Mouse (Mus musculus) embryonic facial prominence, embryonic 11.5 days (tissue): Measurements from ENCODE around the gene Gzmf. TPM values are rescaled to one million over a fixed set of nuclear protein-coding genes. Genes with fewer than 3 reads are reported as not detected.
A peak's percentile ranks its signal among the peaks of the same experiment; 100 is the strongest.
"Not testable (repeated sequence)": the region's sequence is repeated elsewhere in the genome, so short reads cannot be mapped to it uniquely, and the experiment has no call there.

Experiments
- ATAC-seq: fragments of 200-750 bp; cut with Nextera tagmentation; replicated peaks from 2 replicates; pipeline ENCODE4 v1.8.0; 2017; ENCODE audit warnings: low read depth; ENCODE audit not compliant: insufficient number of reproducible peaks, low FRiP score, low TSS enrichment
- DNase-seq: peaks from one replicate; pipeline ENCODE4 v3.0.0-alpha.2; 2015; ENCODE audit warnings: low spot score
- H3K27ac ChIP-seq: fragments of 300-500 bp; sonication (generic); replicated peaks from 2 replicates; pipeline ENCODE4 v1.5.1; 2014; ENCODE audit warnings: mild to moderate bottlenecking, low read depth, low read length, control low read depth
- H3K27me3 ChIP-seq: fragments of 300-500 bp; sonication (generic); 2 replicates; pipeline ENCODE4 v1.6.1; 2014; ENCODE audit warnings: mild to moderate bottlenecking, low read length, moderate library complexity, mixed read lengths; ENCODE audit not compliant: control insufficient read depth, insufficient read depth
- H3K36me3 ChIP-seq: fragments of 300-500 bp; sonication (generic); replicated peaks from 2 replicates; pipeline ENCODE4 v1.6.1; 2014; ENCODE audit warnings: low read depth, mild to moderate bottlenecking, low read length, moderate library complexity, mixed read lengths; ENCODE audit not compliant: control insufficient read depth, insufficient read depth
- H3K4me1 ChIP-seq: fragments of 300-500 bp; sonication (generic); 2 replicates; pipeline ENCODE4 v1.6.1; 2014; ENCODE audit warnings: low read length, mixed read lengths; ENCODE audit not compliant: control insufficient read depth, insufficient read depth
- H3K4me2 ChIP-seq: fragments of 300-500 bp; sonication (generic); 2 replicates; pipeline ENCODE4 v1.6.1; 2014; ENCODE audit warnings: low read depth, mild to moderate bottlenecking, control low read depth, low read length, moderate library complexity
- H3K4me3 ChIP-seq: fragments of 300-500 bp; sonication (generic); 2 replicates; pipeline ENCODE4 v1.5.1; 2014; ENCODE audit warnings: low read depth, low read length, control low read depth
- H3K9ac ChIP-seq: fragments of 300-500 bp; sonication (generic); replicated peaks from 2 replicates; pipeline ENCODE4 v1.6.1; 2014; ENCODE audit warnings: mild to moderate bottlenecking, control low read depth, low read length
- H3K9me3 ChIP-seq: fragments of 300-500 bp; sonication (generic); replicated peaks from 2 replicates; pipeline ENCODE4 v1.6.1; 2016; ENCODE audit warnings: mild to moderate bottlenecking, low read length, inconsistent platforms, mixed read lengths; ENCODE audit not compliant: control insufficient read depth
- WGBS: fragments of 180-500 bp; shearing (Covaris S2); extraction: QIAGEN DNeasy Blood & Tissue Kit; methylation state at CpG from one replicate; pipeline ENCODE4 v1.1.7; 2014; 5-methylcytosine and 5-hydroxymethylcytosine counted together
- polyA plus RNA-seq: library from polyadenylated mRNA; unstranded; fragments of >200 nt; fragmentation: Nextera tagmentation; extraction: Ambion mirVana; gene quantifications from 2 replicates; pipeline ENCODE4 v1.2.1, GENCODE M21; 2014

Gene Gzmf
- polyA plus RNA-seq, result not detected in 2 replicates

- H3K4me3 ChIP-seq, result no peak within 1 kb of the TSS
- WGBS, result 91% methylated on average over 4 of the region's 4 CpGs
- no peaks in the 10 kb centered on the region for H3K36me3 ChIP-seq
- no peak within 1 kb of the TSS for H3K4me2 ChIP-seq
- H3K9ac ChIP-seq, result no peak within 1 kb of the TSS
- H3K9me3 ChIP-seq, result no peaks in the 10 kb centered on the region
- H3K27ac ChIP-seq, result no peak within 1 kb of the TSS
- no peaks in the 10 kb centered on the region for H3K4me1 ChIP-seq
- no peaks in the 10 kb centered on the region for H3K27me3 ChIP-seq
- ATAC-seq (no peak), DNase-seq (no peak)
These were observed at the start of gene Gzmf for GRCm38 (mm10) chr14:56211317-56211716. TSS of gene Gzmf (minus strand) at chr14:56211417.

GRCm38 (mm10) chr14:56240409-56240808 is 29.2 kb upstream of the Gzmf start:
- Histone ChIP-seq H3K9me3 (no peaks in the 10 kb centered on the region), H3K4me3 (no peak overlapping the region), H3K4me1 (no peaks in the 10 kb centered on the region), H3K36me3 (no peaks in the 10 kb centered on the region), H3K27ac (no peak overlapping the region), H3K4me2 (no peak overlapping the region), H3K27me3 (no peaks in the 10 kb centered on the region), H3K9ac (no peak overlapping the region)
- ATAC-seq, result no peak
- DNase-seq, result no peak

GRCm38 (mm10) chr14:56234556-56234955 is 23.3 kb upstream of the Gzmf start, which contains the start of gene Gzmc:
TSS of gene Gzmc (minus strand) at chr14:56234656.
- Histone ChIP-seq H3K4me3 (no peak within 1 kb of the TSS), H3K36me3 (no peaks in the 10 kb centered on the region), H3K9ac (no peak within 1 kb of the TSS), H3K4me1 (no peaks in the 10 kb centered on the region), H3K27me3 (no peaks in the 10 kb centered on the region), H3K9me3 (no peaks in the 10 kb centered on the region), H3K27ac (no peak within 1 kb of the TSS), H3K4me2 (no peak within 1 kb of the TSS)
- no peak for DNase-seq
- 85% methylated on average over 2 of the region's 2 CpGs for WGBS
- ATAC-seq, result no peak

- H3K27ac ChIP-seq, result no peak overlapping the region
- no peak overlapping the region for H3K4me3 ChIP-seq
- H3K27me3 ChIP-seq, result no peaks in the 10 kb centered on the region
- ATAC-seq (no peak), DNase-seq (no peak)
- H3K9me3 ChIP-seq, result no peaks in the 10 kb centered on the region
- WGBS, result 88% methylated on average over 1 of the region's 1 CpGs
- H3K36me3 ChIP-seq, result no peaks in the 10 kb centered on the region
- no peak overlapping the region for H3K9ac ChIP-seq
- no peaks in the 10 kb centered on the region for H3K4me1 ChIP-seq
- no peak overlapping the region for H3K4me2 ChIP-seq
These were observed 5.6 kb downstream of the Gzmf start for GRCm38 (mm10) chr14:56205613-56206012.

- H3K36me3 ChIP-seq, ATAC-seq, H3K4me1 ChIP-seq, H3K27ac ChIP-seq, H3K9ac ChIP-seq, H3K4me3 ChIP-seq, H3K9me3 ChIP-seq, H3K4me2 ChIP-seq, H3K27me3 ChIP-seq: not testable (repeated sequence)
- WGBS, result 35% methylated on average over 5 of the region's 5 CpGs
- DNase-seq, result peak; percentile 68
These were observed 6.2 kb downstream of the Gzmf start for GRCm38 (mm10) chr14:56205021-56205420.

GRCm38 (mm10) chr14:56203975-56204374 is 7.2 kb downstream of the Gzmf start:
- 8% methylated on average over 2 of the region's 2 CpGs for WGBS
- H3K9me3 ChIP-seq, result no peaks in the 10 kb centered on the region
- no peaks in the 10 kb centered on the region for H3K4me1 ChIP-seq
- H3K36me3 ChIP-seq, result no peaks in the 10 kb centered on the region
- H3K9ac ChIP-seq, result no peak overlapping the region
- ATAC-seq, result no peak
- H3K4me2 ChIP-seq, result no peak overlapping the region
- peak; percentile 77 for DNase-seq
- H3K4me3 ChIP-seq, result no peak overlapping the region
- H3K27me3 ChIP-seq, result no peaks in the 10 kb centered on the region
- no peak overlapping the region for H3K27ac ChIP-seq

GRCm38 (mm10) chr14:56186946-56187345 is 24.3 kb downstream of the Gzmf start:
- H3K36me3 ChIP-seq, result no peaks in the 10 kb centered on the region
- DNase-seq, result no peak
- 52% methylated on average over 6 of the region's 6 CpGs for WGBS
- no peaks in the 10 kb centered on the region for H3K9me3 ChIP-seq
- no peak for ATAC-seq
- H3K4me2 ChIP-seq, result no peak overlapping the region
- no peak overlapping the region for H3K27ac ChIP-seq
- H3K4me1 ChIP-seq, result no peaks in the 10 kb centered on the region
- H3K9ac ChIP-seq, result no peak overlapping the region
- H3K4me3 ChIP-seq, result no peak overlapping the region
- H3K27me3 ChIP-seq, result no peaks in the 10 kb centered on the region

GRCm38 (mm10) chr14:56186521-56186920 is 24.7 kb downstream of the Gzmf start:
- DNase-seq, result no peak
- no peaks in the 10 kb centered on the region for H3K36me3 ChIP-seq
- H3K9ac ChIP-seq, result no peak overlapping the region
- no peaks in the 10 kb centered on the region for H3K27me3 ChIP-seq
- H3K4me3 ChIP-seq, result no peak overlapping the region
- H3K9me3 ChIP-seq, result no peaks in the 10 kb centered on the region
- H3K27ac ChIP-seq, result no peak overlapping the region
- 75% methylated on average over 5 of the region's 5 CpGs for WGBS
- H3K4me2 ChIP-seq, result no peak overlapping the region
- no peak for ATAC-seq
- H3K4me1 ChIP-seq, result no peaks in the 10 kb centered on the region
